Mouse (Mus musculus) cortical plate, adult 2 months (tissue): ENCODE data around the gene Fubp3.

Experiments
- CTCF ChIP-seq: fragments of 200-500 bp; IDR thresholded peaks from 2 replicates; pipeline ENCODE4 v1.5.1; 2011; ENCODE audit warnings: mild to moderate bottlenecking, control low read depth, low read length; ENCODE audit not compliant: insufficient read depth; ENCODE audit errors: extremely low read depth
- POLR2A ChIP-seq: fragments of 200-500 bp; IDR thresholded peaks from 2 replicates; pipeline ENCODE4 v1.6.1; 2011; ENCODE audit warnings: mild to moderate bottlenecking, low read length, control low read depth; ENCODE audit not compliant: insufficient read depth; ENCODE audit errors: extremely low read depth

- TF ChIP-seq CTCF (no peak), POLR2A (no peak)
Measured at GRCm38 (mm10) chr2:31612627-31613026, 40.2 kb downstream of the Fubp3 start.
